Mouse (Mus musculus): ENCODE measurements at regions not wholly inside any gene's neighbourhood (a gene's known extent, or its start where the extent isn't known, plus 50 kb on each side); places are given as distances from the start of the nearest gene placed in this dataset.
A peak's percentile ranks its signal among the peaks of the same experiment; 100 is the strongest.

GRCm38 (mm10) chr13:52153030-52153429, 306.6 kb downstream of the Gadd45g start:
- no peak overlapping the region for H3K4me3 ChIP-seq
- H3K4me1 ChIP-seq: peaks cover 20% of the 10 kb centered on the region
- ATAC-seq (replicated peaks): no peak
- no peaks in the 10 kb centered on the region for H3K9me3 ChIP-seq
- no peaks in the 10 kb centered on the region for H3K27me3 ChIP-seq (replicated peaks)
- H3K36me3 ChIP-seq (replicated peaks): no peaks in the 10 kb centered on the region
- WGBS: 83% methylated on average over 4 of the region's 4 CpGs
- H3K4me2 ChIP-seq: no peak overlapping the region
- no peak overlapping the region for H3K9ac ChIP-seq
- H3K27ac ChIP-seq: no peak overlapping the region

DNA sequence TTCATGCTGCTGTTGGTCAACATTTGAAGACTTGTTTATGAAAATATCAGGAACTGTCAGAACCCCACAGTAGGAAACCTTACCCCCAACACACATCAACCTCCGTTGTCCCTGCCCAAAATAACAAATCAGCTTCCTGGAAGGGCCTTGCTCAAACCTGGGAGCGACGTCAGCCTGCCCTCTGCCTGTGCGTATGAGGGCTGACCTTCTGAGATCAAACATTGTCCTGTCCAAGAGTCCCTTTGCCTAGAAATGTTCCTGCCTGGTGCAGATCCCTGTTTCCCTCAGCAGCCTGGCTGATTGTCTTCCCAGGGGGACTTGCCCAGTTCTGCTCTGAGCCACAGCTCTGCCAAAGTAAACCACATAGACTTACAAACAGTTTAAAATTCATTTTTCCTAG, 307.1 kb downstream of the Gadd45g start:
- WGBS: 80% methylated on average over 4 of the region's 4 CpGs
- ATAC-seq (replicated peaks): no peak
- Histone ChIP-seq H3K4me2 (no peak overlapping the region), H3K36me3 (replicated peaks) (no peaks in the 10 kb centered on the region), H3K9me3 (no peaks in the 10 kb centered on the region), H3K4me1 (peaks cover 20% of the 10 kb centered on the region), H3K4me3 (no peak overlapping the region), H3K27ac (no peak overlapping the region), H3K9ac (no peak overlapping the region), H3K27me3 (replicated peaks) (no peaks in the 10 kb centered on the region)

DNA sequence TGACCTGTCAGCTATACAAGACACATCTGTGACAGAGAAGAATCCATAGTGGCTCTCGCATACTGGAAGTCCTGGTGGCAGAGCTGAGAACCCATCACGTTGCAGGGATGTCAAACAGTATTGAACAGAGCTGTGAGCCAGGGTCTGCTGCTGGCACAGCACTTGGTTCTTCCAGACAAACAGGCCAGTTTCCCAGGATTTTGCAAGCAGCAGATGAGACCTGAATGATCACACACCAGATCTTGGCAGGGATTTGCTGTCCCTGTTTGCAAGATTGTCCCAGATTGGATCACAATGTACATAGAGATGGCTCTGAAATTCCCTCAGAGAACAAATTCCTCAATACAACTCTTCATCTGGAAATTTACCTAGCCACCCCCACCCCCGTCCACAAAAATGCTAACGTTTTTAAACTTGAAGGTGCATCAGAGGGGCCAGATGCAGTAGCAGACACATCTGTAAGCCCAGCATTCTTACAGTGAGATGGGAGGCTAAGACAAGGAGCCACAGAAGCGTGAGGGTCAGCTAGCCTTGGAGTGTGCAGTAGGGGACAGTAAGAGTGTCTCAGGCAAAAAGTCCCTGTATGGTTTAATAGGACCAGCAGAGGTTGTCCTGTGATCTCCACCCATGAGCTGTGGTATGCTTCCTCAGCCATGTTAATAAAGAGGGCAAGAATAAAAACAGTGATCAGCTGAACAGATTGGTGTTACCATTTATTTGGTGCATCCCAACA, 307.8 kb downstream of the Gadd45g start:
- ATAC-seq (replicated peaks): peak; percentile 46
- 70% methylated on average over 5 of the region's 5 CpGs for WGBS
- Histone ChIP-seq H3K4me2 (peak overlapping the region; percentile 20; the same call in 1 of the 2 replicates), H3K9ac (no peak overlapping the region), H3K9me3 (no peaks in the 10 kb centered on the region), H3K36me3 (replicated peaks) (no peaks in the 10 kb centered on the region), H3K4me3 (no peak overlapping the region), H3K4me1 (peaks cover 20% of the 10 kb centered on the region), H3K27ac (peak overlapping the region; percentile 73), H3K27me3 (replicated peaks) (no peaks in the 10 kb centered on the region)

GRCm38 (mm10) chr13:52154844-52155587, 308.5 kb downstream of the Gadd45g start:
- Histone ChIP-seq H3K4me3 (no peak overlapping the region), H3K9me3 (no peaks in the 10 kb centered on the region), H3K9ac (no peak overlapping the region), H3K4me1 (peaks cover 20% of the 10 kb centered on the region), H3K4me2 (peak overlapping the region; percentile 20; the same call in 1 of the 2 replicates), H3K27me3 (replicated peaks) (no peaks in the 10 kb centered on the region), H3K27ac (peak overlapping the region; percentile 73), H3K36me3 (replicated peaks) (no peaks in the 10 kb centered on the region)
- peak; percentile 91 for ATAC-seq (replicated peaks)
- 40% methylated on average over 14 of the region's 14 CpGs for WGBS

GRCm38 (mm10) chr13:52155588-52156086, 309.2 kb downstream of the Gadd45g start:
- peaks cover 20% of the 10 kb centered on the region for H3K4me1 ChIP-seq
- H3K27me3 ChIP-seq (replicated peaks): no peaks in the 10 kb centered on the region
- no peaks in the 10 kb centered on the region for H3K9me3 ChIP-seq
- H3K36me3 ChIP-seq (replicated peaks): no peaks in the 10 kb centered on the region
- H3K27ac ChIP-seq: peak overlapping the region; percentile 73; the same call in 1 of the 2 replicates
- H3K4me2 ChIP-seq: no peak overlapping the region
- no peak overlapping the region for H3K4me3 ChIP-seq
- ATAC-seq (replicated peaks): no peak
- H3K9ac ChIP-seq: no peak overlapping the region
- WGBS: 81% methylated on average over 8 of the region's 8 CpGs

DNA sequence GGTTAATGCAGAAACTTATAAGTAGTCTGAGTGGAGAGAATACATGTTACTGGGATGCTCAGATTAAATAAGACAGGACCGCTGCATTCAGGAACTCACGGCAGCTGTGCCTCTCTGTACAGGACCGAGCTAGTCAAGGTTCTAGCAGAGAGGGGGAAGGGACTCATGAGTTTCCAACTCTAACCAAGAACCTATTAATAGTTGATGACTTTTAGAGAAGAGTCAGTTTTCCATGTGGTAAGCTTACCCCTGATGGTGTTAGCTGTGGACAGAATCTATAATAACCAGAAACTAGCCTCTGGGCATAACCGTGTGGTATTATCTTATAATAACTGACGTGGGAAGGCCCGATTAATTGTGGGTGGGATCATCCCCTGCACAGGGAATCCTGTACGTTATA, 316.2 kb downstream of the Gadd45g start:
- ATAC-seq (replicated peaks): no peak
- Histone ChIP-seq H3K9me3 (no peaks in the 10 kb centered on the region), H3K36me3 (replicated peaks) (no peaks in the 10 kb centered on the region), H3K27ac (no peak overlapping the region), H3K27me3 (replicated peaks) (no peaks in the 10 kb centered on the region), H3K4me2 (no peak overlapping the region), H3K4me3 (no peak overlapping the region), H3K9ac (no peak overlapping the region), H3K4me1 (no peaks in the 10 kb centered on the region)
- 75% methylated on average over 7 of the region's 7 CpGs for WGBS

GRCm38 (mm10) chr13:52165531-52165930, 319.1 kb downstream of the Gadd45g start:
- no peak for ATAC-seq (replicated peaks)
- Histone ChIP-seq H3K4me3 (no peak overlapping the region), H3K27ac (no peak overlapping the region), H3K36me3 (replicated peaks) (no peaks in the 10 kb centered on the region), H3K4me2 (no peak overlapping the region), H3K4me1 (no peaks in the 10 kb centered on the region), H3K9ac (no peak overlapping the region), H3K9me3 (no peaks in the 10 kb centered on the region), H3K27me3 (replicated peaks) (no peaks in the 10 kb centered on the region)
- 92% methylated on average over 1 of the region's 1 CpGs for WGBS

- no peak overlapping the region for H3K27ac ChIP-seq
- H3K4me2 ChIP-seq: no peak overlapping the region
- H3K36me3 ChIP-seq (replicated peaks): no peaks in the 10 kb centered on the region
- H3K9ac ChIP-seq: no peak overlapping the region
- no peak overlapping the region for H3K4me3 ChIP-seq
- no peaks in the 10 kb centered on the region for H3K27me3 ChIP-seq (replicated peaks)
- H3K4me1 ChIP-seq: no peaks in the 10 kb centered on the region
- WGBS: 76% methylated on average over 5 of the region's 5 CpGs
- no peaks in the 10 kb centered on the region for H3K9me3 ChIP-seq
- ATAC-seq (replicated peaks): no peak
Measured at GRCm38 (mm10) chr13:52167968-52168367, 321.5 kb downstream of the Gadd45g start.

DNA sequence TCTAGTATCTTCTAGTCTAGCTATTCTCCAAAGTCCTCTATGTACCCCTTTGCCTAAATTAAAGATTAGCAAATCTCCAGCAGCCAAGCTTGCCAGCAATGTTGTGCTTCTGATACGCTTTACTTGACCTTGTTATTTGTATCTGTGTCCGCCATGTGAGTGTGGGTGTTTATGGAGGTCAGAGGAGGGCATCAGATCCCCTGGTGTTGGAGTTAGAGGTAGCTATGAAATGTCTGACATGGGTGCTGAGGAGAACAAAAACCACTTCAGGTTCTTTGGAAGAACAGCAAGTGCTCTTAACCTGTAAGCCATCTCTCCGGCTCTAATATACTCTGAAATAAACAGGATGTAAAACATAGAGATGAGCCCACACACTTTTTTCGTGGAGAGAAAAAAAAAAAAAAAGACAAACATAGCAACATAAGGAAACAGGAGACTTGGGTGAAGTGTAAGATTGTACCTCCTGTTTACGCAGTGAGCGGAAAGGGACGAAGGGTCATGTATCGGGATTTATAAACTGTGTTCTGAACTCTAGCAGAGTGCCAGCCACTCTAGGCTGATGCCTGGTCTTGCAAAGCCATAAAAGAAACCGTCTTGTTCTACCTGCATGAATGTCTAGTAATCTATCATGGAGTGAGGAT, 326.3 kb downstream of the Gadd45g start:
- Histone ChIP-seq H3K4me1 (no peaks in the 10 kb centered on the region), H3K36me3 (replicated peaks) (no peaks in the 10 kb centered on the region), H3K4me3 (no peak overlapping the region), H3K27me3 (replicated peaks) (no peaks in the 10 kb centered on the region), H3K4me2 (no peak overlapping the region), H3K27ac (no peak overlapping the region), H3K9ac (no peak overlapping the region), H3K9me3 (no peaks in the 10 kb centered on the region)
- 93% methylated on average over 9 of the region's 9 CpGs for WGBS
- ATAC-seq (replicated peaks): no peak

GRCm38 (mm10) chr13:52175665-52176064, 329.2 kb downstream of the Gadd45g start:
- Histone ChIP-seq H3K9me3 (no peaks in the 10 kb centered on the region), H3K9ac (no peak overlapping the region), H3K4me3 (no peak overlapping the region), H3K4me2 (no peak overlapping the region), H3K27me3 (replicated peaks) (no peaks in the 10 kb centered on the region), H3K36me3 (replicated peaks) (no peaks in the 10 kb centered on the region), H3K27ac (no peak overlapping the region), H3K4me1 (no peaks in the 10 kb centered on the region)
- 71% methylated on average over 2 of the region's 2 CpGs for WGBS
- no peak for ATAC-seq (replicated peaks)

DNA sequence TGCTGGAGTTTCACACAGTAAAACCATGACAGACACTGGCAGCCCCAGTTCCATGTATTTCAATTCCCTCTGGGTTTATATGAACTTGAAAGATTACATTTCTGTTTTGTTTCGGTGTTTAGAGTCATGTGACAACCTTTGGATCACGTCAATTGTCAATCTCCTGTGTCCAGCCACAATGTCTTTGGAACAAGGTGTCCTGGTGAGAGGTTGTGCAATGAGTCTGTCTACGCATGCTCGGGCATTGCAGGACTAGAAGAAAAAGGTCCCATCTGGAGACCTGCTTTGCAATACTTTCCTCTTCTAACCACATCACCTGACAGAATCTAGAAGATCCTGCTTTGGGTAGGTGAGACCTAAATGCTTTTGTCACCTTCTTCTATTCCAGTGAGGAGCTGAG, 333.5 kb downstream of the Gadd45g start:
- Histone ChIP-seq H3K36me3 (replicated peaks) (no peaks in the 10 kb centered on the region), H3K4me3 (no peak overlapping the region), H3K4me2 (no peak overlapping the region), H3K9me3 (no peaks in the 10 kb centered on the region), H3K9ac (no peak overlapping the region), H3K4me1 (no peaks in the 10 kb centered on the region), H3K27me3 (replicated peaks) (no peaks in the 10 kb centered on the region), H3K27ac (no peak overlapping the region)
- no peak for ATAC-seq (replicated peaks)
- 90% methylated on average over 4 of the region's 4 CpGs for WGBS

DNA sequence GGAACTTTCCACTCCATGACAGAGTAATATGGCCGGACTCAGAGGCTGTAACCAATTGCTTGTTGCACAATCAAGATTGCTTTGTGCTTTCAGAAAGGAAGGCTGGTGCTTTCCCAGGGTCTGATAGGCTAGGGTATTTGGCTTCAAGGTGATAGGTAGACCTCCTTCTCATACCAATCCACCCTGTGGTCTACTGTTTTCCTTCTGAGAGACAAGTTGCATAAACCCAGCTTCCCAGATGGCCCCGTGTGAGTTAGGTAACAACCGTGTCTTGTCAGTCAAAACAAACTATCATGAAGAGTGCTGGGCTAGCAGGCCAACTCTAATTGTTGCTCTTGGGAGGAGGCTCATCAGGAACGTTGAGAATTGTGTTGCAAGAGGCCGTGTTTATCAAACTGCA, 337.2 kb downstream of the Gadd45g start:
- H3K9me3 ChIP-seq: no peaks in the 10 kb centered on the region
- 77% methylated on average over 5 of the region's 5 CpGs for WGBS

More for the DNA sequence above, 337.2 kb downstream of the Gadd45g start:
- H3K9ac ChIP-seq: no peak overlapping the region
- no peaks in the 10 kb centered on the region for H3K4me1 ChIP-seq
- no peaks in the 10 kb centered on the region for H3K36me3 ChIP-seq (replicated peaks)
- no peaks in the 10 kb centered on the region for H3K27me3 ChIP-seq (replicated peaks)
- H3K27ac ChIP-seq: no peak overlapping the region
- no peak overlapping the region for H3K4me2 ChIP-seq
- H3K4me3 ChIP-seq: no peak overlapping the region
- ATAC-seq (replicated peaks): no peak

Measured in midbrain, embryonic 15.5 days (tissue).